11 mouse cellular contexts compared by ENCODE assay signal in the genomic region with DNA sequence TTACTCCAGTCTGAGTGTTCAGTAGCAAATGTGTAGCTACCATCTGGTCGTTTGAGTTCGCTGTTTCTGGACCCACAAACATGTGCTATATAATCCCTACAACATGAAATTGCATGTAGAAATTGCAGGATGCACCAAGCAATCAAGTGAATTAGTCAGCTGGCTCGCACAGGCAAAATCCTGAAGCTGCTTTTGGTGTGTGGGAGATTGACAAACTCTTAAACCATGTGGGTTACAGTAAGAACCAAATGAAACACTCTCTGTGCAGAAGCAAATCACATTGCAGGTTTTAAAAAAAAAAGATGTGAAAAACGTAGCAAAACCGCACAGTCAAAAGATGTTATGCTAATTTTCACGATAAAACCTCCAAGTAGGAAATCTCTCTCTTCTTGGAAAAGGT.
"Had no signal": no experiment of that assay in that cellular context is flagged by ENCODE, and none has a peak within 500 bp of the region (broad histone marks: within the 10 kb centered on the region; RNA-seq: fewer than 3 reads in every experiment).

No protein-coding gene starts in this region.

- H3K27ac ChIP-seq: kidney, postnatal 0 days; limb, embryonic 13.5 days; liver, embryonic 14.5 days; midbrain, embryonic 13.5 days; stomach, embryonic 15.5 days had no signal

- H3K4me3 ChIP-seq: limb, embryonic 13.5 days; midbrain, embryonic 13.5 days; stomach, embryonic 15.5 days had no signal

- DNase-seq: kidney, adult 11 months; kidney, adult 9 months; kidney, postnatal 4 days; left cerebral cortex, postnatal 4 days; lung, adult 18-20 months; thymus, postnatal 36 days had no signal
